In the genomic region with DNA sequence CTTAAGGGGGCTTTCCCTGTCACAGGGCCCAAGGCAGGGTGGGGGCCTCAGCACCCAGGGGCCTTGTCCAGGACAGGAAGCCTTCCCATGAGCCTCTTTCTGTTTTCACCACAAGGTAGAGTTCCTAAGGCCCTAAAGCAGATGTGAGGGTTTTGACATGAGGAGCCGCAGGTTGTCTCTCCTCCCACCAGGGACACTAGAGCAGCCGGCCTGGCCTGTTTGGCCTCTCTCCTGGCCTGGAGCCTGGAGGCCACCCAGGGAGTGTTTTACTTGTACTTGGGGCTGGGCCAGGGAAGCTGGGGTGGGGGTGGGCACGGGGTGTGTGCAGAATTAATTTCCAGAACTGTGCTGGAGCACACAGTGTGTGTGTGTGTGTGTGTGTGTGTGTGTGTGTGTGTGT, we compare ENCODE assay signal across 8 mouse cellular contexts. TPM values are rescaled to one million over a fixed set of nuclear protein-coding genes. Genes with fewer than 3 reads are reported as not detected.
A peak's percentile ranks its signal among the peaks of the same experiment; 100 is the strongest.
DNase-seq lines count a peak whose midpoint lies in the region; ATAC-seq and TF ChIP-seq lines count a peak whose summit lies in the region.

No protein-coding gene starts in this region.

- H3K4me2 ChIP-seq in kidney, embryonic 15.5 days: no peak overlapping the region
- no peak overlapping the region for H3K4me2 ChIP-seq in kidney, postnatal 0 days (ENCODE audit: low read length)
- no peak overlapping the region for H3K4me2 ChIP-seq in stomach, embryonic 16.5 days (ENCODE audit: low read depth, low read length)

- DNase-seq in kidney, adult 11 months: peak; percentile 51
- peak; percentile 47 for DNase-seq in adrenal gland, postnatal 25 days
- peak; percentile 49 to 69 for DNase-seq in gastrocnemius, postnatal 36 days
- peak; percentile 75 for DNase-seq in kidney, postnatal 0 days (ENCODE audit: low spot score)
- no peak for DNase-seq in natural killer cell, adult 2 months (ENCODE audit: low spot score in 2 of 2)

- H3K4me1 ChIP-seq in kidney, embryonic 15.5 days: peaks cover 49% of the 10 kb centered on the region
- H3K4me1 ChIP-seq in kidney, postnatal 0 days (replicated peaks; ENCODE audit: insufficient read depth, low read length): peaks cover 18% of the 10 kb centered on the region
- H3K4me1 ChIP-seq in stomach, embryonic 16.5 days (ENCODE audit: control insufficient read depth, insufficient read depth, low read length): peaks cover 29% of the 10 kb centered on the region

- no peak overlapping the region for H3K4me3 ChIP-seq in kidney, embryonic 15.5 days (replicated peaks)
- no peak overlapping the region for H3K4me3 ChIP-seq in kidney, postnatal 0 days (replicated peaks; ENCODE audit: low read depth, low read length)
- no peak overlapping the region for H3K4me3 ChIP-seq in stomach, embryonic 16.5 days (replicated peaks; ENCODE audit: low read length)

- no peaks in the 10 kb centered on the region for H3K9me3 ChIP-seq in kidney, embryonic 15.5 days (replicated peaks)
- H3K9me3 ChIP-seq in kidney, postnatal 0 days (replicated peaks; ENCODE audit: low read length): no peaks in the 10 kb centered on the region
- no peaks in the 10 kb centered on the region for H3K9me3 ChIP-seq in stomach, embryonic 16.5 days (replicated peaks; ENCODE audit: control insufficient read depth, low read length)

- 25% methylated on average over 3 of the region's 3 CpGs for WGBS in kidney, embryonic 15.5 days
- 9% methylated on average over 3 of the region's 3 CpGs for WGBS in kidney, postnatal 0 days
- 13% methylated on average over 3 of the region's 3 CpGs for WGBS in stomach, embryonic 16.5 days

- no peak; the same call in 1 of the 2 replicates for ATAC-seq in kidney, embryonic 15.5 days (replicated peaks; ENCODE audit: low FRiP score)
- peak; percentile 37; the same call in 1 of the 2 replicates for ATAC-seq in kidney, postnatal 0 days (replicated peaks; ENCODE audit: low FRiP score, low read depth)
- peak; percentile 73 for ATAC-seq in stomach, embryonic 16.5 days (ENCODE audit: insufficient read depth, low FRiP score)
- ATAC-seq in CD4-positive, CD25-positive, alpha-beta regulatory T cell, adult 4 months: no peak

- no peak overlapping the region for H3K27ac ChIP-seq in kidney, embryonic 15.5 days
- no peak overlapping the region for H3K27ac ChIP-seq in kidney, postnatal 0 days
- H3K27ac ChIP-seq in stomach, embryonic 16.5 days (ENCODE audit: low read length): peak overlapping the region; percentile 75

- intact Hi-C loops in gastrocnemius, postnatal 36 days (cut with DNase I): loop anchor here (2.0 kb wide), 1 partner anchor 57 kb away; no protein-coding TSS in a partner anchor

- TF ChIP-seq CTCF in kidney, postnatal 0 days (IDR thresholded peaks at IDR 0.05; ENCODE audit: low read depth): peak; percentile 37; the same call in 1 of the 2 replicates

- no peaks in the 10 kb centered on the region for H3K36me3 ChIP-seq in kidney, embryonic 15.5 days
- H3K36me3 ChIP-seq in kidney, postnatal 0 days (ENCODE audit: insufficient read depth, low read length): no peaks in the 10 kb centered on the region
- H3K36me3 ChIP-seq in stomach, embryonic 16.5 days (ENCODE audit: control insufficient read depth, insufficient read depth, low read length): no peaks in the 10 kb centered on the region

- H3K9ac ChIP-seq in kidney, embryonic 15.5 days: no peak overlapping the region
- H3K9ac ChIP-seq in kidney, postnatal 0 days (ENCODE audit: low read depth, low read length): no peak overlapping the region
- H3K9ac ChIP-seq in stomach, embryonic 16.5 days (ENCODE audit: low read length): 0 out of 2 replicates have a peak overlapping the region, but pooled peaks have one; percentile 28

- H3K27me3 ChIP-seq in kidney, embryonic 15.5 days: no peaks in the 10 kb centered on the region
- H3K27me3 ChIP-seq in kidney, postnatal 0 days (ENCODE audit: insufficient read depth, low read length): no peaks in the 10 kb centered on the region
- no peaks in the 10 kb centered on the region for H3K27me3 ChIP-seq in stomach, embryonic 16.5 days (ENCODE audit: control insufficient read depth, insufficient read depth, low read length)

RNA-seq across cellular contexts. Expression of a gene that starts 5.4 kb away (rescaled TPM):
- 60.9 and 77.5 TPM in 2 replicates for polyA plus RNA-seq in kidney, embryonic 15.5 days (2015; fragmentation: Nextera tagmentation; extraction: Ambion mirVana)
- total RNA-seq in adrenal gland, postnatal 25 days (2021): 15.5 and 20.6 TPM in 2 replicates
- 100 to 1,000 TPM in 1 of 2 experiments, 10 to 100 TPM in 1; 98.2 to 103 TPM for total RNA-seq in gastrocnemius, postnatal 36 days (2021)
- polyA plus RNA-seq in kidney, postnatal 0 days (2015; fragmentation: Nextera tagmentation; extraction: Ambion mirVana): 39.0 and 42.0 TPM in 2 replicates
- 82.3 and 111 TPM in 2 replicates for polyA plus RNA-seq in stomach, embryonic 16.5 days (2015; fragmentation: Nextera tagmentation; extraction: Ambion mirVana)
- under 1 TPM in 1 of 2 experiments, not detected in 1; 0.32 TPM for polyA plus RNA-seq in CD4-positive, CD25-positive, alpha-beta regulatory T cell, adult 4 months (2017; shearing (Covaris generic))

RNA-seq across cellular contexts. Expression of a gene that starts 31.2 kb away (rescaled TPM):
- polyA plus RNA-seq in kidney, embryonic 15.5 days (2015; fragmentation: Nextera tagmentation; extraction: Ambion mirVana): 10.0 and 10.9 TPM in 2 replicates
- 2.0 and 3.1 TPM in 2 replicates for total RNA-seq in adrenal gland, postnatal 25 days (2021)
- under 1 TPM in 1 of 2 experiments, not detected in 1; 0.26 TPM for total RNA-seq in gastrocnemius, postnatal 36 days (2021)
- 5.2 and 5.9 TPM in 2 replicates for polyA plus RNA-seq in kidney, postnatal 0 days (2015; fragmentation: Nextera tagmentation; extraction: Ambion mirVana)
- polyA plus RNA-seq in stomach, embryonic 16.5 days (2015; fragmentation: Nextera tagmentation; extraction: Ambion mirVana): 6.8 and 8.5 TPM in 2 replicates
- not detected for polyA plus RNA-seq in CD4-positive, CD25-positive, alpha-beta regulatory T cell, adult 4 months (2017; shearing (Covaris generic))

RNA-seq across cellular contexts. Expression of a gene that starts 59.3 kb away (rescaled TPM):
- polyA plus RNA-seq in kidney, embryonic 15.5 days (2015; fragmentation: Nextera tagmentation; extraction: Ambion mirVana): 0.55 and 1.00 TPM in 2 replicates
- 0.48 and 0.67 TPM in 2 replicates for total RNA-seq in adrenal gland, postnatal 25 days (2021)
- 1 to 10 TPM in 1 of 2 experiments, under 1 TPM in 1; 0.74 to 1.3 TPM for total RNA-seq in gastrocnemius, postnatal 36 days (2021)
- polyA plus RNA-seq in kidney, postnatal 0 days (2015; fragmentation: Nextera tagmentation; extraction: Ambion mirVana): 0.37 and 0.43 TPM in 2 replicates
- polyA plus RNA-seq in stomach, embryonic 16.5 days (2015; fragmentation: Nextera tagmentation; extraction: Ambion mirVana): 0.44 and 0.65 TPM in 2 replicates
- polyA plus RNA-seq in CD4-positive, CD25-positive, alpha-beta regulatory T cell, adult 4 months (2017; shearing (Covaris generic)): not detected

Comparison
In these comparisons a context has a peak if more than half of its experiments do, and no peak if none do; other contexts are left out.
1. ATAC-seq: peak in kidney, postnatal 0 days (single experiment) and stomach, embryonic 16.5 days (single experiment); none in kidney, embryonic 15.5 days (single experiment) and CD4-positive, CD25-positive, alpha-beta regulatory T cell, adult 4 months (single experiment).
2. DNase-seq: peak in kidney, adult 11 months (single experiment), adrenal gland, postnatal 25 days (single experiment), gastrocnemius, postnatal 36 days (2 of 2) and kidney, postnatal 0 days (single experiment); none in natural killer cell, adult 2 months (0 of 2).
3. RNA of a gene that starts 5.4 kb away (polyA plus RNA-seq): 82.3 to 111 TPM in stomach, embryonic 16.5 days, 60.9 to 77.5 TPM in kidney, embryonic 15.5 days and 39.0 to 42.0 TPM in kidney, postnatal 0 days; 0.32 TPM in CD4-positive, CD25-positive, alpha-beta regulatory T cell, adult 4 months; every median in the first group is over 10 times any median in the second.